Comparison of ENCODE assay signal across 9 mouse cellular contexts in the genomic region with DNA sequence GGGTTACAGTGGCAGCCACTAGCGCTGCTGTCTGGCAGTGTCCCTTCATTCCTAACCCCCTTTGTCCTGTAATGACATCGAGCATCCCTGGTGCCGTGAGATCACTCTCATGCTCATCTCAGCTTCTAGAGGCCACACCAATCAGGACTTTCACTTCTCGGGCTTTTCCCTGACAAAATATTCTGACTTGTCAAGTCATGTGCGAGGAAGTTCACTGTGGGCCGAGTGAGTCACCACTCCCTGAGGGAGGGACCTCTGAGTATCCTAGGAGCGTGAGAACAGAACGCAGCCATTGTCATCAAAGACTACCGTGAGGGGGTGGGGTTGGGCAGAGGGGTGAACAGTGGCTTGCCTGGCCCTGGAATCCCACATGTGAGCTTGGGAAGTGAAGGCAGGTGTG. TPM values are rescaled to one million over a fixed set of nuclear protein-coding genes. Genes with fewer than 3 reads are reported as not detected.
DNase-seq lines count a peak whose midpoint lies in the region; ATAC-seq and TF ChIP-seq lines count a peak whose summit lies in the region.
"Had no signal": no experiment of that assay in that cellular context is flagged by ENCODE, and none has a peak within 500 bp of the region (broad histone marks: within the 10 kb centered on the region; RNA-seq: fewer than 3 reads in every experiment).

No protein-coding gene starts in this region.

- peak overlapping the region; percentile 98; the same call in 1 of the 2 replicates for H3K27ac ChIP-seq in kidney, adult 2 months (ENCODE audit: insufficient read depth, low read depth, low read length)
- H3K27ac ChIP-seq in kidney, embryonic 14.5 days (ENCODE audit: low read depth, low read length) = no peak overlapping the region

- TF ChIP-seq CTCF in kidney, adult 2 months (conservative IDR thresholded peaks at IDR 0.05; ENCODE audit: insufficient read depth, insufficient read length, low read depth, low read length) = no peak

- no peak for ATAC-seq in kidney, embryonic 14.5 days (ENCODE audit: low FRiP score, low TSS enrichment)

- TF ChIP-seq POLR2A in kidney, adult 2 months (IDR thresholded peaks at IDR 0.05; ENCODE audit: low read depth, low read length) = no peak

- H3K27me3 ChIP-seq in kidney, adult 2 months (replicated peaks; ENCODE audit: control insufficient read depth, insufficient read depth, low read length) = no peaks in the 10 kb centered on the region
- no peaks in the 10 kb centered on the region for H3K27me3 ChIP-seq in kidney, embryonic 14.5 days (ENCODE audit: control insufficient read depth, insufficient read depth, low read length)

- H3K4me3 ChIP-seq in kidney, adult 2 months (ENCODE audit: insufficient read depth, low read depth, low read length) = no peak overlapping the region
- no peak overlapping the region for H3K4me3 ChIP-seq in kidney, embryonic 14.5 days (ENCODE audit: low read length)

- no peaks in the 10 kb centered on the region for H3K9me3 ChIP-seq in kidney, embryonic 14.5 days (ENCODE audit: control insufficient read depth, low read length)

- no peaks in the 10 kb centered on the region for H3K36me3 ChIP-seq in kidney, adult 2 months (ENCODE audit: control insufficient read depth, insufficient read depth, low read length)
- peaks cover 7% of the 10 kb centered on the region for H3K36me3 ChIP-seq in kidney, embryonic 14.5 days (ENCODE audit: control insufficient read depth, insufficient read depth, low read length)

- no peak overlapping the region for H3K4me2 ChIP-seq in kidney, embryonic 14.5 days (replicated peaks; ENCODE audit: low read depth, low read length)

- H3K4me1 ChIP-seq in kidney, adult 2 months (ENCODE audit: control insufficient read depth, insufficient read depth, low read length) = peaks cover 40% of the 10 kb centered on the region
- peaks cover 34% of the 10 kb centered on the region for H3K4me1 ChIP-seq in kidney, embryonic 14.5 days (ENCODE audit: control insufficient read depth, insufficient read depth, low read length)

- no peak overlapping the region for H3K9ac ChIP-seq in kidney, embryonic 14.5 days (ENCODE audit: low read depth, low read length)

- intact Hi-C loops in gastrocnemius, postnatal 14 days (cut with DNase I; ENCODE audit: low total_unique reads) = no loop called here

- DNase-seq in kidney, adult 2 months = peak; percentile 58
- peak; percentile 98 for DNase-seq in Muller cell, postnatal 12 days (ENCODE audit: inconsistent ontology term)
- DNase-seq in gastrocnemius, postnatal 14 days = peak; percentile 72
- DNase-seq in monocyte, adult 2 months (ENCODE audit: low read depth in 1 of 2, low spot score in 2 of 2) = peak; percentile 81 to 82
- DNase-seq in cerebellum, postnatal 4 days (ENCODE audit: low spot score in 2 of 2) = no peak
- no peak for DNase-seq in layer of hippocampus, postnatal 10 days (ENCODE audit: low spot score in 2 of 2)
- DNase-seq in layer of hippocampus, adult 18-20 months (ENCODE audit: low spot score in 2 of 2) = no peak

- 47% methylated on average over 9 of the region's 9 CpGs for WGBS in kidney, adult 2 months
- WGBS in kidney, embryonic 14.5 days = 53% methylated on average over 9 of the region's 9 CpGs

RNA-seq across cellular contexts. Expression of gene Slc8b1, which starts 6.6 kb away (rescaled TPM):
- polyA plus RNA-seq in kidney, adult 2 months (2012; rRNA removed) = 23.0 and 25.8 TPM in 2 replicates
- 4.5 and 6.0 TPM in 2 replicates for polyA plus RNA-seq in kidney, embryonic 14.5 days (2014; fragmentation: Nextera tagmentation; extraction: Ambion mirVana)
- total RNA-seq in gastrocnemius, postnatal 14 days (2021) = 10 to 100 TPM; 12.5 to 13.0 TPM
- 1 to 10 TPM; 5.5 to 5.7 TPM for total RNA-seq in layer of hippocampus, postnatal 10 days (2021)
- 10 to 100 TPM in 1 of 2 experiments, 1 to 10 TPM in 1; 7.8 to 11.8 TPM for total RNA-seq in layer of hippocampus, adult 18-20 months (2021)

RNA-seq across cellular contexts. Expression of gene Plbd2, which starts 14.1 kb away (rescaled TPM):
- 48.1 and 49.3 TPM in 2 replicates for polyA plus RNA-seq in kidney, adult 2 months (2012; rRNA removed)
- 41.5 and 44.5 TPM in 2 replicates for polyA plus RNA-seq in kidney, embryonic 14.5 days (2014; fragmentation: Nextera tagmentation; extraction: Ambion mirVana)
- 10 to 100 TPM; 31.7 to 34.3 TPM for total RNA-seq in gastrocnemius, postnatal 14 days (2021)
- 10 to 100 TPM; 63.2 to 66.8 TPM for total RNA-seq in layer of hippocampus, postnatal 10 days (2021)
- 10 to 100 TPM; 55.8 to 56.5 TPM for total RNA-seq in layer of hippocampus, adult 18-20 months (2021)

RNA-seq across cellular contexts. Expression of gene Sds, which starts 41.2 kb away (rescaled TPM):
- polyA plus RNA-seq in kidney, adult 2 months (2012; rRNA removed) = not detected in 2 replicates
- not detected in 2 replicates for polyA plus RNA-seq in kidney, embryonic 14.5 days (2014; fragmentation: Nextera tagmentation; extraction: Ambion mirVana)
- not detected for total RNA-seq in gastrocnemius, postnatal 14 days (2021)
- not detected for total RNA-seq in layer of hippocampus, postnatal 10 days (2021)
- total RNA-seq in layer of hippocampus, adult 18-20 months (2021) = under 1 TPM; 0.33 to 0.69 TPM
- total RNA-seq: left cerebral cortex, postnatal 36 days had no signal

RNA-seq across cellular contexts. Expression of gene Sdsl, which starts 44.9 kb away (rescaled TPM):
- polyA plus RNA-seq in kidney, adult 2 months (2012; rRNA removed) = 9.9 and 10.0 TPM in 2 replicates
- polyA plus RNA-seq in kidney, embryonic 14.5 days (2014; fragmentation: Nextera tagmentation; extraction: Ambion mirVana) = 10.5 and 12.5 TPM in 2 replicates
- total RNA-seq in gastrocnemius, postnatal 14 days (2021) = under 1 TPM; 0.40 to 0.55 TPM
- total RNA-seq in layer of hippocampus, postnatal 10 days (2021) = 1 to 10 TPM; 6.1 to 7.1 TPM
- 1 to 10 TPM; 7.5 to 8.0 TPM for total RNA-seq in layer of hippocampus, adult 18-20 months (2021)

Comparison
In these comparisons a context has a peak if more than half of its experiments do, and no peak if none do; other contexts are left out.
1. DNase-seq: peak in kidney, adult 2 months (single experiment), Muller cell, postnatal 12 days (single experiment), gastrocnemius, postnatal 14 days (single experiment) and monocyte, adult 2 months (2 of 2); none in cerebellum, postnatal 4 days (0 of 2), layer of hippocampus, postnatal 10 days (0 of 2) and layer of hippocampus, adult 18-20 months (0 of 2).